Mouse (Mus musculus) heart, embryonic 15.5 days (tissue): ENCODE measurements around the gene Etv6. TPM values are rescaled to one million over a fixed set of nuclear protein-coding genes. Genes with fewer than 3 reads are reported as not detected.

Experiments
- ATAC-seq: fragments of 200-750 bp; cut with Nextera tagmentation; replicated peaks from 2 replicates; pipeline ENCODE4 v1.8.0; 2017; ENCODE audit warnings: low read depth, moderate TSS enrichment; ENCODE audit not compliant: insufficient number of reproducible peaks, insufficient read depth, low FRiP score
- H3K27ac ChIP-seq: fragments of 300-500 bp; sonication (generic); 2 replicates; pipeline ENCODE4 v1.5.1; 2015; ENCODE audit warnings: mild to moderate bottlenecking, inconsistent platforms
- H3K27me3 ChIP-seq: fragments of 300-500 bp; sonication (generic); 2 replicates; pipeline ENCODE4 v1.6.1; 2015; ENCODE audit warnings: inconsistent platforms
- H3K36me3 ChIP-seq: fragments of 300-500 bp; sonication (generic); 2 replicates; pipeline ENCODE4 v1.6.1; 2015; ENCODE audit warnings: mild to moderate bottlenecking, inconsistent platforms
- H3K4me1 ChIP-seq: fragments of 300-500 bp; sonication (generic); replicated peaks from 2 replicates; pipeline ENCODE4 v1.6.1; 2015; ENCODE audit warnings: inconsistent platforms
- H3K4me2 ChIP-seq: fragments of 300-500 bp; sonication (generic); 2 replicates; pipeline ENCODE4 v1.6.1; 2015; ENCODE audit warnings: inconsistent platforms, mild to moderate bottlenecking, moderate library complexity
- H3K4me3 ChIP-seq: fragments of 300-500 bp; sonication (generic); 2 replicates; pipeline ENCODE4 v1.5.1; 2015; ENCODE audit warnings: mild to moderate bottlenecking, inconsistent platforms
- H3K9ac ChIP-seq: fragments of 300-500 bp; sonication (generic); 2 replicates; pipeline ENCODE4 v1.6.1; 2015; ENCODE audit warnings: mild to moderate bottlenecking, inconsistent platforms
- H3K9me3 ChIP-seq: fragments of 300-500 bp; sonication (generic); replicated peaks from 2 replicates; pipeline ENCODE4 v1.6.1; 2016; ENCODE audit warnings: inconsistent platforms
- WGBS: fragments of 180-500 bp; shearing (Covaris S2); methylation state at CpG from one replicate; pipeline ENCODE4 v1.1.7; 2015; ENCODE audit warnings: mixed read lengths; 5-methylcytosine and 5-hydroxymethylcytosine counted together
- polyA plus RNA-seq: library from polyadenylated mRNA; unstranded; fragments of >200 nt; fragmentation: Nextera tagmentation; extraction: Ambion mirVana; gene quantifications from 2 replicates; pipeline ENCODE4 v1.2.1, GENCODE M21; 2015

The Etv6 gene
- polyA plus RNA-seq, 1 experiment from 2014 or later = 9.9 TPM

GRCm38 (mm10) chr6:134143649-134144097 lies 108.2 kb downstream of the Etv6 start:
- ATAC-seq = peak; percentile 50
- WGBS = 10% methylated on average over 3 of the region's 3 CpGs

GRCm38 (mm10) chr6:134144231-134145130 lies 109.0 kb downstream of the Etv6 start:
- Histone ChIP-seq H3K27me3 (no peaks in the 10 kb centered on the region), H3K27ac (peak overlapping the region; percentile 90), H3K9ac (no peak overlapping the region), H3K36me3 (no peaks in the 10 kb centered on the region), H3K4me1 (peaks cover 70% of the 10 kb centered on the region), H3K4me2 (0 out of 2 replicates have a peak overlapping the region, but pooled peaks have one; percentile 1), H3K9me3 (no peaks in the 10 kb centered on the region), H3K4me3 (no peak overlapping the region)
- peak; percentile 34 for ATAC-seq
- 34% methylated on average over 15 of the region's 15 CpGs for WGBS

More at GRCm38 (mm10) chr6:134143649-134144097, 108.2 kb downstream of the Etv6 start:
- no peaks in the 10 kb centered on the region for H3K9me3 ChIP-seq
- peak overlapping the region; percentile 90 for H3K27ac ChIP-seq
- peak overlapping the region; percentile 1; the same call in 1 of the 2 replicates for H3K4me2 ChIP-seq
- peaks cover 69% of the 10 kb centered on the region for H3K4me1 ChIP-seq
- H3K27me3 ChIP-seq = no peaks in the 10 kb centered on the region
- no peak overlapping the region for H3K9ac ChIP-seq
- no peak overlapping the region for H3K4me3 ChIP-seq
- no peaks in the 10 kb centered on the region for H3K36me3 ChIP-seq

GRCm38 (mm10) chr6:134147596-134148442 lies 112.3 kb downstream of the Etv6 start:
- no peak for ATAC-seq
- H3K4me2 ChIP-seq = no peak overlapping the region
- no peaks in the 10 kb centered on the region for H3K27me3 ChIP-seq
- no peaks in the 10 kb centered on the region for H3K36me3 ChIP-seq
- 48% methylated on average over 22 of the region's 22 CpGs for WGBS
- H3K27ac ChIP-seq = peak overlapping the region; percentile 33
- H3K9ac ChIP-seq = no peak overlapping the region
- H3K4me1 ChIP-seq = peaks cover 73% of the 10 kb centered on the region
- no peak overlapping the region for H3K4me3 ChIP-seq
- no peaks in the 10 kb centered on the region for H3K9me3 ChIP-seq

GRCm38 (mm10) chr6:134148443-134148942 lies 113.0 kb downstream of the Etv6 start:
- Histone ChIP-seq H3K4me3 (no peak overlapping the region), H3K9me3 (no peaks in the 10 kb centered on the region), H3K4me1 (peaks cover 69% of the 10 kb centered on the region), H3K4me2 (no peak overlapping the region), H3K27ac (no peak overlapping the region), H3K9ac (no peak overlapping the region), H3K27me3 (no peaks in the 10 kb centered on the region), H3K36me3 (no peaks in the 10 kb centered on the region)
- WGBS = 71% methylated on average over 7 of the region's 7 CpGs
- no peak for ATAC-seq

- no peak overlapping the region for H3K4me3 ChIP-seq
- H3K27ac ChIP-seq = no peak overlapping the region
- H3K4me2 ChIP-seq = no peak overlapping the region
- no peaks in the 10 kb centered on the region for H3K9me3 ChIP-seq
- H3K36me3 ChIP-seq = no peaks in the 10 kb centered on the region
- no peaks in the 10 kb centered on the region for H3K27me3 ChIP-seq
- no peak for ATAC-seq
- H3K4me1 ChIP-seq = peaks cover 58% of the 10 kb centered on the region
- no peak overlapping the region for H3K9ac ChIP-seq
- WGBS = 90% methylated on average over 7 of the region's 7 CpGs
Measured at GRCm38 (mm10) chr6:134149606-134150005, 114.1 kb downstream of the Etv6 start.

GRCm38 (mm10) chr6:134151022-134151680 lies 115.7 kb downstream of the Etv6 start:
- WGBS = 38% methylated on average over 15 of the region's 15 CpGs
- Histone ChIP-seq H3K4me2 (peak overlapping the region; percentile 17; the same call in 1 of the 2 replicates), H3K4me1 (peaks cover 57% of the 10 kb centered on the region), H3K27ac (peak overlapping the region; percentile 75), H3K36me3 (no peaks in the 10 kb centered on the region), H3K4me3 (no peak overlapping the region), H3K27me3 (no peaks in the 10 kb centered on the region), H3K9me3 (no peaks in the 10 kb centered on the region), H3K9ac (no peak overlapping the region)
- no peak for ATAC-seq

GRCm38 (mm10) chr6:134151853-134152505 lies 116.5 kb downstream of the Etv6 start:
- Histone ChIP-seq H3K27ac (peak overlapping the region; percentile 75), H3K4me1 (peaks cover 63% of the 10 kb centered on the region), H3K9me3 (no peaks in the 10 kb centered on the region), H3K36me3 (no peaks in the 10 kb centered on the region), H3K4me3 (no peak overlapping the region), H3K27me3 (no peaks in the 10 kb centered on the region), H3K4me2 (peak overlapping the region; percentile 17), H3K9ac (0 out of 2 replicates have a peak overlapping the region, but pooled peaks have one; percentile 28)
- WGBS = 36% methylated on average over 9 of the region's 9 CpGs
- ATAC-seq = 0 out of 2 replicates have a peak, but pooled peaks have one; percentile 20

GRCm38 (mm10) chr6:134152539-134152938 lies 117.0 kb downstream of the Etv6 start:
- Histone ChIP-seq H3K27me3 (no peaks in the 10 kb centered on the region), H3K9me3 (no peaks in the 10 kb centered on the region), H3K4me1 (peaks cover 62% of the 10 kb centered on the region), H3K4me3 (no peak overlapping the region), H3K36me3 (no peaks in the 10 kb centered on the region), H3K27ac (peak overlapping the region; percentile 75), H3K4me2 (peak overlapping the region; percentile 17; the same call in 1 of the 2 replicates), H3K9ac (0 out of 2 replicates have a peak overlapping the region, but pooled peaks have one; percentile 28)
- ATAC-seq = 0 out of 2 replicates have a peak, but pooled peaks have one; percentile 40
- 40% methylated on average over 6 of the region's 6 CpGs for WGBS

GRCm38 (mm10) chr6:134154746-134155145 lies 119.2 kb downstream of the Etv6 start:
- Histone ChIP-seq H3K27me3 (no peaks in the 10 kb centered on the region), H3K27ac (no peak overlapping the region), H3K4me3 (no peak overlapping the region), H3K36me3 (no peaks in the 10 kb centered on the region), H3K4me1 (peaks cover 53% of the 10 kb centered on the region), H3K9me3 (no peaks in the 10 kb centered on the region), H3K9ac (no peak overlapping the region), H3K4me2 (no peak overlapping the region)
- no peak for ATAC-seq
- 83% methylated on average over 8 of the region's 8 CpGs for WGBS

- 52% methylated on average over 8 of the region's 8 CpGs for WGBS
- no peaks in the 10 kb centered on the region for H3K9me3 ChIP-seq
- no peak overlapping the region for H3K4me2 ChIP-seq
- no peaks in the 10 kb centered on the region for H3K27me3 ChIP-seq
- no peak overlapping the region for H3K4me3 ChIP-seq
- H3K27ac ChIP-seq = no peak overlapping the region
- peaks cover 43% of the 10 kb centered on the region for H3K4me1 ChIP-seq
- no peak overlapping the region for H3K9ac ChIP-seq
- no peak for ATAC-seq
- H3K36me3 ChIP-seq = no peaks in the 10 kb centered on the region
Measured at GRCm38 (mm10) chr6:134155900-134156623, 120.6 kb downstream of the Etv6 start.
